Mouse (Mus musculus): ENCODE measurements around the gene Mllt3.

DNA sequence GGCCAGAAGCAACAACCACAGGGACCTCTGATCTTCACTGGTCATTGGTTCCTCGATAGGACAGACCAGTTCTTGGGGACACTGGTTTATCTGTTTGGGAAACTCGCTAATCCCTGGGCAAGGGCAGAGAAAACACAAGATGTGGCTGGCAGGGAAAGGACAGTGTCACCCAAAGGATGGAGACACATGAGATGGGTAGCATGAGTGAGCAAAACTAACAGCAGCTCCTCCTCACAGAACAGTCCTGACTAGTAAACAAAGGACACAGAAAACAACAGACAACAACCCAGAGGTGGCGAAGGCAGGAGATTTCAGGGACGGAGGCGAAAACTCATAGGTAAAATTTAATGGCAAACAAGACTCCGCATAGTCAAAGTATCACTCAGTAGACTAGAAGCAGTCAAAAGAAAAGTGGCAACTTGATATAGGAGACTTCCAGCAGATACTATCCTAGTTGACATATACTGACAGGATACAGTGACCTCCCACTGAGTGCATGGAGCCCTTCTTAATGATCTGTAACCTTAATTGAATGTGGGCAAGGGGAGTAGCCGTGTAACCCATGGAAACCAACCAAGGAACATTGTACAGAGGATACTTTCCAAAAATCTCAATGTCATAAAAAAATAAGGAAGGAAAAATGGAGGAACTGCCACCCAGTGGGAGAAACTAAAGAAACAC, 93.5 kb downstream of the Mllt3 start:
- TF ChIP-seq CTCF (IDR thresholded peaks at IDR 0.05; ENCODE audit: low read depth) (no peak), EP300 (IDR thresholded peaks at IDR 0.05; ENCODE audit: low read depth) (no peak)
